Comparison of ENCODE assay signal across 19 mouse cellular contexts in the genomic region with DNA sequence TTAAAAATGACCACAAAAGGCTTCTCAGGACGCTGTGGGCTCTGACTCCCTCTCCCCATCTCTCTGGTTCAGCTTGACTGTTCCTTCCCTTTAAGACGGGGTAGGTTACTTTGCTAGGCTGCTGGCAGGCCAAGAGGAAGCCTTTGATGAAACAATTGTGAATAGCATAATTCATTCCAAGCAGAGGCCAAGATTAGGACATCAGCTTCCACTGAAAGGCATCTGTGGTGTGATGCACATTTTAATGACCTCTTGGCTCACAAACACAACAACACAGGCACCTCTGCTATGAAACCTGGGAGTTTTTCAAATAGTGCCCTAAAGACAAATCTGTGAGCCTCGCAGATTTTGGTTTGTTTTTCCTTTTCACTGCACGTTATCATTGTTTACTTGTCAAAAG. TPM values are rescaled to one million over a fixed set of nuclear protein-coding genes. Genes with fewer than 3 reads are reported as not detected.
DNase-seq lines count a peak whose midpoint lies in the region; TF ChIP-seq lines count a peak whose summit lies in the region.
"Had no signal": no experiment of that assay in that cellular context is flagged by ENCODE, and none has a peak within 500 bp of the region (broad histone marks: within the 10 kb centered on the region; RNA-seq: fewer than 3 reads in every experiment).

No protein-coding gene starts in this region.

- no peak for TF ChIP-seq CTCF in left cerebral cortex, adult 2 months (IDR thresholded peaks at IDR 0.05)

- no peak overlapping the region for H3K4me3 ChIP-seq in left cerebral cortex, adult 2 months
- H3K4me3 ChIP-seq: heart, adult 2 months; liver, embryonic 12.5 days; neural tube, embryonic 13.5 days had no signal

- peak; percentile 32 for DNase-seq in adrenal gland, adult 2 months
- no peak for DNase-seq in adrenal gland, postnatal 10 days
- peak; percentile 29 to 58 for DNase-seq in frontal cortex, adult 2 months (ENCODE audit: extremely low spot score in 1 of 2, low spot score in 1 of 2)
- no peak for DNase-seq in frontal cortex, postnatal 25 days (ENCODE audit: low spot score in 2 of 2)
- DNase-seq in left cerebral cortex, adult 2 months (ENCODE audit: extremely low spot score in 1 of 2, low spot score in 2 of 2), result peak in 1 of 2 experiments; percentile 25
- no peak for DNase-seq in left cerebral cortex, adult 11 months (ENCODE audit: low spot score)
- DNase-seq in Muller cell, postnatal 12 days (ENCODE audit: inconsistent ontology term), result peak; percentile 86
- no peak for DNase-seq in thymus, postnatal 10 days (ENCODE audit: low spot score in 2 of 2)
- DNase-seq: cerebellum, adult 8-10 months; heart, adult 2 months; heart, postnatal 14 days; kidney, adult 11 months; lung, postnatal 36 days; retina, postnatal 1 day; thymus, postnatal 25 days had no signal

- H3K27ac ChIP-seq in left cerebral cortex, adult 2 months, result peak overlapping the region; percentile 73
- H3K27ac ChIP-seq: heart, adult 2 months; liver, embryonic 12.5 days; neural tube, embryonic 13.5 days had no signal

- intact Hi-C loops in left cerebral cortex, adult 2 months (cut with DNase I), result loop anchor here (2.0 kb wide), 2 partner anchors 17 to 67 kb away; no protein-coding TSS in a partner anchor

RNA-seq across cellular contexts. Expression of a gene that starts 8.1 kb away (rescaled TPM):
- total RNA-seq in adrenal gland, adult 2 months (2021), result 1 to 10 TPM; 1.8 to 8.2 TPM
- polyA plus RNA-seq in adrenal gland, adult 2 months (2012; rRNA removed), result 2.3 and 3.3 TPM in 2 replicates
- total RNA-seq in adrenal gland, postnatal 10 days (2021), result 1 to 10 TPM in 1 of 2 experiments, under 1 TPM in 1; 0.90 to 1.1 TPM
- polyA plus RNA-seq in frontal cortex, adult 2 months (2012; rRNA removed), result 2.8 and 3.5 TPM in 2 replicates
- total RNA-seq in left cerebral cortex, adult 2 months (2021), result 1 to 10 TPM; 2.8 to 4.4 TPM
- total RNA-seq: heart, adult 2 months; heart, postnatal 14 days had no signal
- polyA plus RNA-seq: embryonic facial prominence, embryonic 11.5 days; heart, adult 2 months; liver, embryonic 12.5 days; neural tube, embryonic 13.5 days had no signal

RNA-seq across cellular contexts. Expression of a gene that starts 19.2 kb away (rescaled TPM):
- 1 to 10 TPM; 5.7 to 9.7 TPM for total RNA-seq in adrenal gland, adult 2 months (2021)
- 1.1 and 2.3 TPM in 2 replicates for polyA plus RNA-seq in adrenal gland, adult 2 months (2012; rRNA removed)
- under 1 TPM; 0.27 to 0.91 TPM for total RNA-seq in adrenal gland, postnatal 10 days (2021)
- 4.6 and 6.3 TPM in 2 replicates for polyA plus RNA-seq in frontal cortex, adult 2 months (2012; rRNA removed)
- 1 to 10 TPM; 3.2 to 8.4 TPM for total RNA-seq in left cerebral cortex, adult 2 months (2021)
- total RNA-seq: heart, adult 2 months; heart, postnatal 14 days had no signal
- polyA plus RNA-seq: embryonic facial prominence, embryonic 11.5 days; heart, adult 2 months; liver, embryonic 12.5 days had no signal

RNA-seq across cellular contexts. Expression of a gene that starts 19.2 kb away (rescaled TPM):
- total RNA-seq in adrenal gland, adult 2 months (2021), result 1 to 10 TPM in 1 of 2 experiments, under 1 TPM in 1; 0.81 to 2.8 TPM
- 0.87 and 1.4 TPM in 2 replicates for polyA plus RNA-seq in adrenal gland, adult 2 months (2012; rRNA removed)
- under 1 TPM; 0.21 to 0.33 TPM for total RNA-seq in adrenal gland, postnatal 10 days (2021)
- polyA plus RNA-seq in frontal cortex, adult 2 months (2012; rRNA removed), result 1.3 and 1.7 TPM in 2 replicates
- total RNA-seq in left cerebral cortex, adult 2 months (2021), result 1 to 10 TPM; 2.3 TPM
- total RNA-seq: heart, postnatal 14 days had no signal
- polyA plus RNA-seq: embryonic facial prominence, embryonic 11.5 days; liver, embryonic 12.5 days; midbrain, embryonic 16.5 days; neural tube, embryonic 13.5 days had no signal

RNA-seq across cellular contexts. Expression of a gene that starts 29.0 kb away (rescaled TPM):
- total RNA-seq in adrenal gland, adult 2 months (2021), result 1 to 10 TPM; 2.0 to 3.7 TPM
- polyA plus RNA-seq in adrenal gland, adult 2 months (2012; rRNA removed), result 0.12 and 0.15 TPM in 2 replicates
- under 1 TPM; 0.63 to 0.88 TPM for total RNA-seq in adrenal gland, postnatal 10 days (2021)
- polyA plus RNA-seq in frontal cortex, adult 2 months (2012; rRNA removed), result 0.32 TPM in 2 replicates
- 1 to 10 TPM; 2.1 to 2.7 TPM for total RNA-seq in left cerebral cortex, adult 2 months (2021)
- total RNA-seq: heart, postnatal 14 days had no signal
- polyA plus RNA-seq: embryonic facial prominence, embryonic 11.5 days; heart, adult 2 months; neural tube, embryonic 13.5 days had no signal

Comparison
In these comparisons a context has a peak if more than half of its experiments do, and no peak if none do; other contexts are left out.
1. DNase-seq: peak in adrenal gland, adult 2 months (single experiment), frontal cortex, adult 2 months (2 of 2) and Muller cell, postnatal 12 days (single experiment); none in adrenal gland, postnatal 10 days (single experiment), frontal cortex, postnatal 25 days (0 of 2), left cerebral cortex, adult 11 months (single experiment) and thymus, postnatal 10 days (0 of 2).